Mouse (Mus musculus) left cerebral cortex, adult 2 months (tissue): ENCODE results near the gene Fgf15. TPM values are rescaled to one million over a fixed set of nuclear protein-coding genes. Genes with fewer than 3 reads are reported as not detected.

Experiments
- DNase-seq, 2 experiments: peaks; one replicate each; pipeline ENCODE4 v3.0.0; 2021 to 2022; ENCODE audit warnings: low spot score in 2 of 2, mixed read lengths in 1 of 2; ENCODE audit errors: extremely low spot score in 1 of 2
- H3K27ac ChIP-seq: fragments of 200-600 bp; 2 replicates; pipeline ENCODE4 v1.8.1; 2022
- H3K4me3 ChIP-seq: fragments of 200-600 bp; 2 replicates; pipeline ENCODE4 v1.8.1; 2022
- CTCF ChIP-seq: fragments of 200-600 bp; IDR thresholded peaks from 2 replicates; pipeline ENCODE4 v1.8.1; 2022; ENCODE audit warnings: antibody characterized with exemption, mild to moderate bottlenecking, moderate library complexity
- intact Hi-C: fragments of 180-260 bp; cut with DNase I; formaldehyde crosslinking; loops from one replicate; pipeline ENCODE4 v1.15.1; 2025
- long read RNA-seq, 2 experiments: library from polyadenylated mRNA; stranded (forward); transcript quantifications; one replicate each; pipeline ENCODE4 v2.0.0; 2021; ENCODE audit warnings: borderline mapping rate in 2 of 2
- total RNA-seq, 2 experiments: library from RNA; stranded (reverse); gene quantifications; 2 replicates each; pipeline ENCODE4 v1.2.3; 2021

Fgf15 gene
- total RNA-seq = not detected
- long read RNA-seq, experiment 1 = 0 reads
- long read RNA-seq, experiment 2 = 0 reads

- H3K4me3 ChIP-seq = peak within 1 kb of the TSS; percentile 19
- H3K27ac ChIP-seq = no peak within 1 kb of the TSS
- intact Hi-C loops = loop anchor here (1.0 to 2.0 kb wide), 2 partner anchors 98 to 310 kb away; no protein-coding TSS in a partner anchor
- DNase-seq = no peak
- TF ChIP-seq CTCF = no peak
Observed at GRCm38 (mm10) chr7:144896294-144897218, at the start of gene Fgf15. TSS of gene Fgf15 (plus strand) at chr7:144896531.

GRCm38 (mm10) chr7:144847067-144847466 lies 49.3 kb upstream of the Fgf15 start, which contains the start of gene Fgf4:
TSS of gene Fgf4 (plus strand) at chr7:144847367.
- no peak for TF ChIP-seq CTCF
- intact Hi-C loops = loop anchor here (2.0 kb wide), 1 partner anchor 48 kb away; no protein-coding TSS in a partner anchor
- DNase-seq = no peak
- no peak within 1 kb of the TSS for H3K4me3 ChIP-seq
- H3K27ac ChIP-seq = no peak within 1 kb of the TSS

GRCm38 (mm10) chr7:144851321-144851720 lies 45.0 kb upstream of the Fgf15 start:
- no peak overlapping the region for H3K4me3 ChIP-seq
- intact Hi-C loops = no loop called here
- no peak for TF ChIP-seq CTCF
- no peak for DNase-seq
- no peak overlapping the region for H3K27ac ChIP-seq

GRCm38 (mm10) chr7:144854966-144855365 lies 41.4 kb upstream of the Fgf15 start:
- no peak for DNase-seq
- TF ChIP-seq CTCF = no peak
- intact Hi-C loops = no loop called here
- Histone ChIP-seq H3K4me3 (no peak overlapping the region), H3K27ac (no peak overlapping the region)

GRCm38 (mm10) chr7:144857158-144857557 lies 39.2 kb upstream of the Fgf15 start:
- no peak for TF ChIP-seq CTCF
- DNase-seq = no peak
- no peak overlapping the region for H3K4me3 ChIP-seq
- no peak overlapping the region for H3K27ac ChIP-seq
- intact Hi-C loops = no loop called here

GRCm38 (mm10) chr7:144857826-144858342 lies 38.4 kb upstream of the Fgf15 start:
- DNase-seq = no peak
- intact Hi-C loops = no loop called here
- TF ChIP-seq CTCF = no peak
- Histone ChIP-seq H3K27ac (no peak overlapping the region), H3K4me3 (no peak overlapping the region)

- Histone ChIP-seq H3K27ac (no peak overlapping the region), H3K4me3 (no peak overlapping the region)
- no peak for TF ChIP-seq CTCF
- no peak for DNase-seq
- intact Hi-C loops = no loop called here
Observed at GRCm38 (mm10) chr7:144858702-144859101, 37.6 kb upstream of the Fgf15 start.

- intact Hi-C loops = no loop called here
- no peak overlapping the region for H3K4me3 ChIP-seq
- DNase-seq = no peak
- no peak for TF ChIP-seq CTCF
- H3K27ac ChIP-seq = no peak overlapping the region
Observed at GRCm38 (mm10) chr7:144861056-144861768, 35.1 kb upstream of the Fgf15 start.

- Histone ChIP-seq H3K27ac (no peak overlapping the region), H3K4me3 (no peak overlapping the region)
- DNase-seq = no peak
- intact Hi-C loops = no loop called here
- no peak for TF ChIP-seq CTCF
Observed at GRCm38 (mm10) chr7:144861769-144862070, 34.6 kb upstream of the Fgf15 start.

- TF ChIP-seq CTCF = no peak
- DNase-seq = no peak
- Histone ChIP-seq H3K27ac (no peak overlapping the region), H3K4me3 (no peak overlapping the region)
- intact Hi-C loops = no loop called here
Observed at GRCm38 (mm10) chr7:144862126-144862525, 34.2 kb upstream of the Fgf15 start.

- intact Hi-C loops = no loop called here
- Histone ChIP-seq H3K27ac (no peak overlapping the region), H3K4me3 (no peak overlapping the region)
- no peak for DNase-seq
- TF ChIP-seq CTCF = no peak
Observed at GRCm38 (mm10) chr7:144862712-144863111, 33.6 kb upstream of the Fgf15 start.

- no peak overlapping the region for H3K27ac ChIP-seq
- intact Hi-C loops = no loop called here
- H3K4me3 ChIP-seq = no peak overlapping the region
- DNase-seq = no peak
- no peak for TF ChIP-seq CTCF
Observed at GRCm38 (mm10) chr7:144863196-144863595, 33.1 kb upstream of the Fgf15 start.
